Mouse (Mus musculus): ENCODE data around the gene Magi1. TPM values are rescaled to one million over a fixed set of nuclear protein-coding genes. Genes with fewer than 3 reads are reported as not detected.

The Magi1 gene
- 158 TPM in 1 of 2 replicates, not detected in the other for polyA plus RNA-seq (2012; ENCODE audit: insufficient read depth, insufficient read length, low replicate concordance, missing spikeins)

GRCm38 (mm10) chr6:94283318-94284061 lies at the start of gene Magi1:
Magi1 (minus strand) TSS chr6:94283917.
- WGBS, result under 1% methylated on average over 86 of the region's 86 CpGs
- TF ChIP-seq POLR2A (IDR thresholded peaks at IDR 0.05; ENCODE audit: insufficient read depth, low read depth, low read length) (peak; percentile 31; the same call in 1 of the 2 replicates), CTCF (IDR thresholded peaks at IDR 0.05; ENCODE audit: insufficient read depth, low read depth, low read length) (no peak)
- Histone ChIP-seq H3K27ac (ENCODE audit: insufficient read depth, low read depth, low read length) (no peak within 1 kb of the TSS), H3K4me1 (ENCODE audit: control insufficient read depth, insufficient read depth, low read length) (peaks cover 22% of the 10 kb centered on the region), H3K4me3 (ENCODE audit: insufficient read depth, low read depth, low read length) (peak within 1 kb of the TSS; percentile 70)

- no peaks in the 10 kb centered on the region for H3K4me1 ChIP-seq (ENCODE audit: control insufficient read depth, insufficient read depth, low read length)
- 49% methylated on average over 4 of the region's 4 CpGs for WGBS
- TF ChIP-seq POLR2A (IDR thresholded peaks at IDR 0.05; ENCODE audit: insufficient read depth, low read depth, low read length) (no peak), CTCF (IDR thresholded peaks at IDR 0.05; ENCODE audit: insufficient read depth, low read depth, low read length) (no peak)
- H3K4me3 ChIP-seq (ENCODE audit: insufficient read depth, low read depth, low read length), result no peak overlapping the region
- no peak overlapping the region for H3K27ac ChIP-seq (ENCODE audit: insufficient read depth, low read depth, low read length)
Measured at GRCm38 (mm10) chr6:94327143-94327542, 43.4 kb upstream of the Magi1 start.

GRCm38 (mm10) chr6:94316886-94317285 lies 33.2 kb upstream of the Magi1 start:
- no peak for TF ChIP-seq POLR2A (IDR thresholded peaks at IDR 0.05; ENCODE audit: insufficient read depth, low read depth, low read length)
- TF ChIP-seq CTCF (IDR thresholded peaks at IDR 0.05; ENCODE audit: insufficient read depth, low read depth, low read length), result no peak
- H3K27ac ChIP-seq (ENCODE audit: insufficient read depth, low read depth, low read length), result no peak overlapping the region
- H3K4me3 ChIP-seq (ENCODE audit: insufficient read depth, low read depth, low read length), result no peak overlapping the region
- no peaks in the 10 kb centered on the region for H3K4me1 ChIP-seq (ENCODE audit: control insufficient read depth, insufficient read depth, low read length)
- 73% methylated on average over 3 of the region's 3 CpGs for WGBS

DNA sequence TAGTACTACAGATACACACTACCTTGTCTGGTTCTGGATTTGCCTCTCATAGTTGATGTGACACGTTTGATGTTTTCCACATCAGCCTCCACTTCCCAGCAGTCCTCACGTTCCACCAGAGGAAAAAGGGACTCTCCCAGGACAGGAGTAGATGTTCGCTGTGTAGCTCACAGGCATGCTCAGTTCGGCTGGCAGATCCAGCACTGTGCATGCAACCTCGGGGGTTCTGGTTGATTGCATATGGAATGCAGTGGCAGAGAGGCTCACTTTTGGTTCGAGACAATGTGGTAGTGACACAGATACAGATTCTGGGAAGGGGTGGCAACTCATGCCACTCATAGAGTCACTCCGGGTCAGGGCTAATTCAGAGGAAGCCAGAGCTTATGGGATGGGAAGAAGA lies 28.6 kb upstream of the Magi1 start:
- H3K4me1 ChIP-seq (ENCODE audit: control insufficient read depth, insufficient read depth, low read length), result no peaks in the 10 kb centered on the region
- no peak for TF ChIP-seq POLR2A (IDR thresholded peaks at IDR 0.05; ENCODE audit: insufficient read depth, low read depth, low read length)
- no peak for TF ChIP-seq CTCF (IDR thresholded peaks at IDR 0.05; ENCODE audit: insufficient read depth, low read depth, low read length)
- H3K27ac ChIP-seq (ENCODE audit: insufficient read depth, low read depth, low read length), result no peak overlapping the region
- WGBS, result 81% methylated on average over 7 of the region's 7 CpGs
- H3K4me3 ChIP-seq (ENCODE audit: insufficient read depth, low read depth, low read length), result no peak overlapping the region

- no peaks in the 10 kb centered on the region for H3K4me1 ChIP-seq (ENCODE audit: control insufficient read depth, insufficient read depth, low read length)
- no peak overlapping the region for H3K27ac ChIP-seq (ENCODE audit: insufficient read depth, low read depth, low read length)
- 33% methylated on average over 7 of the region's 7 CpGs for WGBS
- TF ChIP-seq POLR2A (IDR thresholded peaks at IDR 0.05; ENCODE audit: insufficient read depth, low read depth, low read length) (no peak), CTCF (IDR thresholded peaks at IDR 0.05; ENCODE audit: insufficient read depth, low read depth, low read length) (no peak)
- H3K4me3 ChIP-seq (ENCODE audit: insufficient read depth, low read depth, low read length), result no peak overlapping the region
Measured at GRCm38 (mm10) chr6:94308498-94308897, 24.8 kb upstream of the Magi1 start.

DNA sequence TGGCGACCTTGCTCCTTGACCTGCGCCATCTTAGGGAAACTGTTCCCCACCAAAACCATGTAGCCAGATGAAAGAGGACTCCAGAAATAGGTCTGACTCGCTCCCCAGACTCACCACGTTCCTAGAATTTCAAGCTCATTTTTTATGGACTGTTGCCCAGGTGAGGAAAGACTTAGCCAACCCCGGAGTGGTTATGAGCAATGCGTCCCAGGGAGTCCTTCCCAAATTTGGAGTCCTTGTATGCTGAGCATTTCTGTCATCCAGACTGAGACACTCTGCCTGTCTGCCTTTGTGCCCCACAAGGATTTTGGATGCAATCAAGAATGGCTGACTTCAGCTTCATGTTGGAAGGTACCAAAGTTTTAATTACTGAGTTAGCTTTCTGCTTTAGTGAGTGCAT lies 19.8 kb upstream of the Magi1 start:
- 87% methylated on average over 6 of the region's 6 CpGs for WGBS
- no peak overlapping the region for H3K27ac ChIP-seq (ENCODE audit: insufficient read depth, low read depth, low read length)
- H3K4me1 ChIP-seq (ENCODE audit: control insufficient read depth, insufficient read depth, low read length), result no peaks in the 10 kb centered on the region
- H3K4me3 ChIP-seq (ENCODE audit: insufficient read depth, low read depth, low read length), result no peak overlapping the region
- TF ChIP-seq POLR2A (IDR thresholded peaks at IDR 0.05; ENCODE audit: insufficient read depth, low read depth, low read length), result no peak
- no peak for TF ChIP-seq CTCF (IDR thresholded peaks at IDR 0.05; ENCODE audit: insufficient read depth, low read depth, low read length)

- Histone ChIP-seq H3K4me1 (ENCODE audit: control insufficient read depth, insufficient read depth, low read length) (no peaks in the 10 kb centered on the region), H3K27ac (ENCODE audit: insufficient read depth, low read depth, low read length) (no peak overlapping the region), H3K4me3 (ENCODE audit: insufficient read depth, low read depth, low read length) (no peak overlapping the region)
- 91% methylated on average over 10 of the region's 10 CpGs for WGBS
- TF ChIP-seq CTCF (IDR thresholded peaks at IDR 0.05; ENCODE audit: insufficient read depth, low read depth, low read length) (no peak), POLR2A (IDR thresholded peaks at IDR 0.05; ENCODE audit: insufficient read depth, low read depth, low read length) (no peak)
Measured at GRCm38 (mm10) chr6:94301804-94302203, 18.1 kb upstream of the Magi1 start.

DNA sequence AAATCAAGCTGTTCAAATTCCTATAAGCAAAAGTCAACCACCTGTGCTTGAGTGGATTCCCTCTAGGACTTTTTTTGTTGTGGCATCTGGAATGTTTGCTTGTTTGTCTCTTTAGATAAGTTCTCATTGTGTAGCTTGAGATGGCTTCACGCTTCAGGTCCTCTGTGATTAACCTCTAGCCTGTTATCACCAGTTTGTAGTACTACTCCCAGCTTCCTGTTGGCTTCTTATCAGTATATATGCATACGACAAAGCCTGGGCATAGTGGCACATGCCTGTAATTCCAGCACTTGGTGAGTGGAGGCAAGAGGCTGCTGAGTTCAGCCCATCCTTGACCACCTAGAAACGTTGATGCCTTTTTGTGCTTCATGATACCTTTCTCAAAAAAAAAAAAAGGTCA lies 16.8 kb upstream of the Magi1 start:
- no peak overlapping the region for H3K27ac ChIP-seq (ENCODE audit: insufficient read depth, low read depth, low read length)
- no peaks in the 10 kb centered on the region for H3K4me1 ChIP-seq (ENCODE audit: control insufficient read depth, insufficient read depth, low read length)
- H3K4me3 ChIP-seq (ENCODE audit: insufficient read depth, low read depth, low read length), result no peak overlapping the region
- TF ChIP-seq POLR2A (IDR thresholded peaks at IDR 0.05; ENCODE audit: insufficient read depth, low read depth, low read length), result no peak
- TF ChIP-seq CTCF (IDR thresholded peaks at IDR 0.05; ENCODE audit: insufficient read depth, low read depth, low read length), result no peak
- WGBS, result 86% methylated on average over 3 of the region's 3 CpGs

- TF ChIP-seq POLR2A (IDR thresholded peaks at IDR 0.05; ENCODE audit: insufficient read depth, low read depth, low read length) (no peak), CTCF (IDR thresholded peaks at IDR 0.05; ENCODE audit: insufficient read depth, low read depth, low read length) (no peak)
- H3K4me3 ChIP-seq (ENCODE audit: insufficient read depth, low read depth, low read length), result no peak overlapping the region
- H3K4me1 ChIP-seq (ENCODE audit: control insufficient read depth, insufficient read depth, low read length), result peaks cover 14% of the 10 kb centered on the region
- H3K27ac ChIP-seq (ENCODE audit: insufficient read depth, low read depth, low read length), result no peak overlapping the region
Measured at GRCm38 (mm10) chr6:94287387-94287786, 3.7 kb upstream of the Magi1 start.

All from olfactory bulb, adult 2 months (tissue).